Mouse (Mus musculus) heart, adult 9 months (tissue): Measurements from ENCODE around the gene Bbx.

Experiments
- DNase-seq, 2 experiments: peaks; one replicate each; pipeline ENCODE4 v3.0.0; 2022; ENCODE audit warnings: low spot score in 2 of 2

Gene Bbx

DNA sequence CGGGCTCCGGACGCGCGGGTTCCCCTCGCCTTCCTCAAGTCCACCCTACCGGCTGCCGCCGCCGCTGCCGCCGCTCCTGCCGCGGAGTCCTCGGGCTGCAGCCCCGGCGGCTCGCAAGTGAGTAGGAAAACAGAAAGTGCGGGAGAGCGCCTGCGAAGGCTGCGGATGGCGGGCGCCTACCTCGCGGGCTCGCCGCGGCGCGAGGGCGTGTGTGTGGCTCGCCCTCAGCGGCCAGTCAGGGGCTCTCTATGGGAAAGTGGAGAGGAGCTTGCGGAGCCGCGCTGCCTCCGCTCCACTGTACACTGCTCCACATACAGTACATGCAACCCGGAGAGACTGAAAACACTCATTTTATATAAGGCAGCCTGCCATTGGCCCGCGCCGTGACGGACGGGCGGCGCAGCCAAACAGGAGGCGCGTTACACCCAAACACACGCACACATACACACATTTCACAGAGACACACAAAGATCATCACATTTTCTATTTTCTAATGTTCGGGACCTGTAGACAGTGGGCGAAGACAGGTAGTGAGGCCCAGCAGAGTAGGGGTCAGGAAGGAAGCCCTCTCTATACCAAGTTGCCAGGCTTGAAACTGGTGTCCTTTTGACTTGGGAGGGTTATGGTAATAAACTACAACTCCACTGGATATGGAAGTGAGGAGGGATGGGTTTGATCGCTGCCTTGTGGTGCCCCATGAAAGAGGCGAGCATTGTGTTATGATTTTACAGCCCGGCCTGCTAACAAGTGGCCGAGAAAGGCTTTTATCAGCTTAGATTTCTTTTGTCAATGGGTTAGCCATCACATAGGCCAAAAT lies at the start of gene Bbx:
Gene Bbx (minus strand): TSS at position 329 of the 817 bp plus-strand sequence.
- peak; percentile 99 to 100 for DNase-seq

DNA sequence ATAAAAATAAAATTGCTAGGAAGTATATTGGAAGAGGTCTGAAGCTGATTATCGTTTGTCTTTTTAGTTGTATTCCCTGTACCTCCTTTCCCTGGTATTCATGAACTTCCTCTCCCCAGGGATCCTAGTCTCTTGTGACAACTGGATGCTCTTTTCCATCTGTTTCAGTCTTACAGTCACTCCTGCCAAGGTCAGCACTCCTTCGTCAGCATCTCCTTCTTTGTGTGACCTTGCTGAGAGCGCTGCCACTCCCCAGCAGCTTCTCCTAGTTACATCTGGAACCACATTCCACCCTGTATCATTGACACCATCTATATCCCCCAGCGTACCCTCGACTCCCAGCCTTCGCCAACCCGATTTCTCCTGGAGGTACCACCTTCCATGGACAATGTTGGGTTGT lies 49.7 kb upstream of the Bbx start:
- no peak for DNase-seq

DNA sequence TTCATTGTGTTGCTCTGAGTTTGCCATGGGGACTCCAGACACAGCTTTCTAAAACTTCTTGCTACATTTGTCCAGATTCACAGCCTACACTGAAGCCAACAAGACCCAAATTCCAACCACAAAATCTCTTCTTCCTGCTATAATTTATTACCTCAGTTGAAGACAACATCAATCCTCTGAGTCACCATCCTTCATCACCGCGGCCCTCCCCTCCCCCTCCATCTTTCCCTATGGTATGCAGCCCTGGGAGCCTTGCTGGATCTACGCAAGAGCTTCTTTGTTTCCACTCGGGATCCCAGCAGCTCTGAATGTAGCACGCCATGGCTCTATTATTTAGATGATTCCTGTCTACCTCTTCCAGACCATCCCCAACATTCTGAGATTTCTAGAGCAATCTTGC lies 49.2 kb upstream of the Bbx start:
- DNase-seq = no peak

DNA sequence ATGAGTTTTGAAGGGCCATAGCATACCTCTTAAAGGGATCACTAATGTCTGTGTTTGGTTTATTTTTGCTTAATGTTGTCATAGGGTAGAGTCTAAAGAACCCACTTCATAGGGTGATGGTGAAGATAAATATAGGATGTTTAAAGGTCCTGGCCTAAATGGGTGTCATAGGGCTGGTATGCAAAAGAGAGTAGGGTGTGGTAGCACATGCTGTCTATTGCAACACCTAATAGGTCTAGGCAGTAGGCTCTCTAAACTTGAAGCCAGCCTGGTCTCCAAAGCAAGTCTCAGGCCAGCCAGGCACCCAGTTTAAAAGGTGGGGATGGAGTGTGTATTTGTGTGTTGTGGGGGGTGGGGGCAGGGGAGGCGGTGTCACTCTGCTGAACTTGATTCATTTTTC lies 46.5 kb upstream of the Bbx start:
- DNase-seq = no peak

DNA sequence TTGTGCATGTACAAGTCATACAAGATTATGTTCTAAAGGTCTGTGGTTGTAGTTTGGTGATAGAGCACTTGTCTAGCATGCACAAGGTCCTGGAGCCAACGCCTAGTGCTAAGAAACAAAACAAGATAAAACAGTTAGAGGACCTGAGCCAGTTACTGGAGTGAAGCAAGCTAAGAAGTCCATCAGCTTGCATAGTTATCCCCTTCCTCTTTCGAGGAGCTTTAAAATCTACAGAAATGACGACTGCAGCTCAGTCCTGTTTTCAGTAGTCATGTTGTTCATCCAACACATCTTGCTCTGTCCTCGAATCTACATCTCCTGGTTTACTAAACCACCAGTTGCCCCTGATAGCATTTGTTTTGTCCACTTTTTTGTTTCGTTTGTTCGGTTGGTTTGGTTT lies 45.4 kb upstream of the Bbx start:
- no peak for DNase-seq

DNA sequence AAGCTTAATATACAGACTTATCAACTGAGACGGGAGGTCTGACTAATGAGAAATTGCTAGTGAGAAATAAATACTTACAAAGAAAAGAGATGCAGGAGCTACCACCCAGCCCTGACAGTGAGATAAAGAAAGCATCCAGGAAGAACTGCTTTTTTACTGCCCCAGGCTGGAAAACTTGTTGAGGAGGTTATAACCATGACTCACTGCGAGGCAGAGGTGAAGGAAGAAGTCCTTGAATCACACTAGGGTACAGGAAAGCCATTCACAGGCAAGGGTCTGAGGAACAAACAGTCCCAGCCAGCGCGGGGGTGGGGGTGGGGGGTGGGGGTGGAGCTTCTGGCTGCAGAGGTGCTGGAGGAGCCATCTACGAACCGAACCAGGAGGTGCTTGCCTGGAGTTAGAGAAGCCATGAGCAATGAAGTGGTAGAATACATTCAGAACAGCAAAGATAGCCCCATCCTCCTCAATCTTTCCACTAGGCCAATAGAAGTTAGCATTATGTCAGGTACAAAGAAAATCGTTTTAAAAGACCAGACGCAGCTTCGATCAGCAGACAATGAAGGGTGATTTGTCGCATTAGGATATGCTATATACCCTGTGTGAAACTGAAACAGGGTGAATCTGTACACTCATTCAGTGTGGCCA lies 30.2 kb upstream of the Bbx start:
- no peak for DNase-seq

DNA sequence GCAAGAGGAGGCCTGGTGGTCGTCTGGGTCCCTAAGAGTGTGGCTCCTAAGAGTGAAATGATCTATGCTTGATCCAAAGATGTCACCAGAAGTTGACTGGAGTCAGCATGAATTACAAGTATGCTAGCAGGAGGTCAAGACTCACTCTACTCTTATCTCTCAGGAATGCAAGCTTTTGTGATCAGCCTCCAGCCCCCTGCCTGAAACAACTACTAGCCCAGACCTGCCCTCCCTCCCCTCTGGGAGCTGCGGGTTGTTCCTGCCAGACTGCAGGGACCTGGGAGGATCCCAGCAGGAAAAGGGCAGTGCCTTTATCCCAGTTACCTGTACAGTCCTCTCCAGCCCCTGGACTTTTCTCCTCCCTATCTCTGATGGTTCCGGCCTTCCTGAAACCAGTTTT lies 27.0 kb upstream of the Bbx start:
- DNase-seq = no peak

DNA sequence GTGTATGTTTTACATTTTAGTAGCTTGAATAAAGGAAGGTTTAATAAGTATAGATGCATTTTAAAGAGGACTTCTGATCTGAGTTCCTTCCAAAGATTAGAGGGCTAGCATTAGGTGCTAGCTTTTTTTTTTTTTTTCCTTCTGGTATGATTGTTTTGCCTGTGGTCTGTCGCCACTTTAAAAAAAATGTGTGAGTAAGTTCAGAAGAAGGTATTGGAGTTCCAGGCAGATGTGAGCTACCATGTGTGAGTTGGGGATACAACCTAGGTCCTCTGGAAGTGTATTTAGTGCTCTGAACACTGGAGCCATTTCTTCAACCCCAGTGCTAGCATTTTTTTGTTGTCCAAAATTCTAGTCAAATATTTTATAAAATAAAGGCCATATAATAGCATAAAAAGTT lies 23.9 kb upstream of the Bbx start:
- no peak for DNase-seq

DNA sequence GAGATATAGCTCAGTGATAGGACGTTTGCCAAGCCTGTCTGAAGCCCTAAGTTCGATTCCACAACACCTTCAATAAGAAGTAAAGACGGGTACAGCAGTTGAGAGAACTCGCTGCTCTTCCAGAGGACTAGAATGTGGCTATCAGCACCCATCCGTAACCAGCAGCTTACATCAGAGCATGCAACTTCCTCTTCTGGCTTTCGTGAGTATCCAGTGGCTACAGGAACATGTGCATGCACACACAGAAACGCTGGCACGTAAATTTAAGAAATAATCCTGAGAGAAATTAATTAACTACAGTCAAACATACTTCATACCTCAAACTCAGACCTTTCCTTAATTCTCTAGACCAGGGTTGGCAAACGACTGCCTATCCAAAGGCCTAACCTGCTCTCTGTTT lies 16.9 kb upstream of the Bbx start:
- no peak for DNase-seq

DNA sequence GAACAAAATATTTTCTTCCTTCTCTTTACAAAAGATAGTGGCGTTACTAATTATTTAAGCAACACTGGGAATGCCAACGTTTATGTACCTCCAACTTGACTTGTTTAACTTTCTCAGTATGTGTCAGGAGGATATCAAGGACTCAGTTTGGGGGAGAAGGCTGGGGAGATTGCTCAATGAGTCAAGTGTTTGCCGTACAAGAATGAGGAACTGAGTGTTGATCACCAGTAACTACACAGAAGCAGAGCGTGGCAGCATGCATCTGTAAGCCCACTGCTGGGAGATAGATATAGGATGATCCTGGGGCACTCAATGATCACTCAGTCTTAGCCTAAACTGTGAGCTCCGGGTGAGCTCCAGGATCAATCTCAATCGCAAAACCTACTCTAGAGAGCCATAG lies 12.8 kb upstream of the Bbx start:
- no peak for DNase-seq

DNA sequence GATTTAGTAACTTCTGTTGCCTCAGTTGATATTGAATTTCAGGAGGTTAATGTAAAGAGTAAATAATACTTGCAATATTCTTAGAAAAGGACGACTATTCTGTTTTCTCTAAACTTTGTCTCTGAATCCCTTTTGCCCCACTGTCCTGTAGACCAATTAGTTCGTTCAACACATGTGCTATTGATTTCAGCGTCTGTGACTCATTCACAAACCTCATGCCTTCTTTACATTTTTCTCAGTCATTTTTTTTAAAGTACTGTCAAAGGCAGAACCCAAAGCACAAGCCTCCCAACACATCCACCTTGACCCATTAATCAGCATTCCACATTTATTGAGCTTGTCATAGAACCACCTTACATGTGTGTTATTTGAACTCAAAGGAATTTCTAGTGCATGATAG lies 6.6 kb upstream of the Bbx start:
- DNase-seq = no peak

DNA sequence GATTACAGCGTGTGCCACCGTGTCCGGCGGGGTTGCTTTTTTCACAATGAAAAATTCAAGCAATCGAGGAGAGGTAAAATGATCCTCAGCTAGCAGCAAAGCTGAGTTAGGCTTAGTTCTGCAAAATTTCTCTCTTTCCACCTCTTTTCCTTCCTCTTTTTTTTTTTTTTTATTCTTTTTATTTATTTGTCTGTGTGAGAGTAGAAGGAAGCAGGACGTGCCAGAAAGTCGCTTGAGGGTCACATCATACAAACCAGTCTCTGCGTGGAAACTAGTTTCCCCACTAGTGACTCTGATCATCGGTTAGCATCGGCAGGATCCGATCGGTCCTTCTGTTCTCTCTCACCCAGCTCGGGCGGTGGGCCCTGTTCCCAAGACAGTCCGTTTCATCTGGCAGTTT lies 5.6 kb upstream of the Bbx start:
- no peak for DNase-seq

DNA sequence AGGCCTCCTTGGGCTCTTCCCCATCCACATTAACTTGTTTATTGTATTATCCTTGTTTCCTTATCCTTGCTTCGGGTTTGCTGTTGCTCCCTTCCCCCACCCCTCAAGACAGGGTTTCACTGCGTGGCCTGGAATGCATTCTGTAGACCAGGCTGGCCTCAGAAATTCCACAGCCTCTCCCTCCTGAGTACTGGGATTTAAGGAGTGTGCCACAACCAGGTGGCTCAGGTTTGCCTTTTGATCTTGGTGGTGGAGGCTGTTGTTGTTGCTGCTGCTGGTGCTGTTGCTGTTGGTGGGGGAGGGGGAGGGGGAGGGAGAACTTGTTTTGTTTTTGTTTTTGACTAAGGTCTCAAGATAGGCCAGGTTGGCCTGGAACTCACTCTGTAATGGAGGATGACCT lies 5.1 kb upstream of the Bbx start:
- no peak for DNase-seq

DNA sequence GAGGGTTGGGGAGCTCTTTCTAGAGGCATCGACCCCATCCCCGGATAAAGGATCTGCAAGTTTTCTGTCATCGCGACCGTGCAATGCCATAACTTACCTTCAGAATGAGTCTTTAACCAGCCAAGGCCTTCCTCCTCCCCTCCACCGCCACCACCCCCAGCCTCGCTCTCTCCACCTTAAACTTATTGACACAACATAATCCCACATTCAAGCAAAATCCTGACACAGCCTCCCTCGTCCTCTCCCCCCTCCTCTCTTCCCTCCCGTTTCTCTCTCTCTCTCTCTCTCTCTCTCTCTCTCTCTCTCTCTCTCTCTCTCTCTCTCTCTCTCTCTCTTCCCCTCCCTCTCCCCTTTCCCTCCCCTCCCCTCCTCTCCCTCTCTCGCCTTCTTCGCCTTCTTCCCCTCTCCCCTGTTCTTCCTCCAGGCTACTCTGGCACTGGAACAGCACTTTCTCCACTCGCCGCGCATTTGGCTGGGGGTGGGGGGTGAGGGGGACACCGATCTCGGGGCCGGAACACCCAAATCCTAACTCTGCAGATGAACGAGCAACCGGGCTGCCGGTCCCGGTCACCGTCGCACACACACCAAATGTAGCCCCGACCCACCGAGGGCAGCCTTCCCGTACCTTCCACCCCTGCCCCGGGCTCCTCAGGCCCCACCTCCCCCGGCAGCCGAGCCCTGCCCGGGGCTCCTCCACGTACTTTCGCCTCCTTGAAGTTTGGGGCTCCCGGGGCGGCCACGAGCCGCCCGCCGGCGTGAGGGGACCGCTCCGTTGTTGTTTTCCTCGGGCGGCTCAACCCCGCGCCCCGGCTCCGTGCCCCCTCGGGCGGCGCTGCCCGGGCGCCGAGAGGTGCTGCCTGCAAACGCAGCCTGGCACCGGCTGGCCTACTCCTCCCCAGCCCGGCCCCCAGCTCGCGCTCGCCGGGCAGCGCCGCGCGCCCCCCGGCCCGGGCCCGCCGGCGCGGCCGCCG lies 894 bp downstream of the Bbx start:
- peak; percentile 49 to 55 for DNase-seq

DNA sequence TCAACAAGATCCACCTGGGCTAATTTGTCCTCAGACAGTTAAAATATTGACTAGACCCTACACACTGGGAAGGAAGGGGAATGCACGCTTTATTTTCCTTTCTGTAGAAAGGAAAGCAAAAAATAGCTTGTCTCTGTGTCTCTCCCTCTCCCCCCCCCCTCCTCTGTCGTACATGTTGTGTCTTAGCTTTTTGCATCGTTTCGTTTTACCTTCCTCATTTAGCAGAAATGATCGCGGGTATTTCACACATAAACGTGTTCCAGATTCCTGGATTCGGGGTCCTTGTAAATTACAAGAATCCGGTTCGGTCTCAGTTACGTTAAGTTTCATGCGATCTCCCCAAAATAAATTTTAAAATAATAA lies 1.7 kb downstream of the Bbx start:
- peak in 1 of 2 experiments; percentile 4 for DNase-seq

DNA sequence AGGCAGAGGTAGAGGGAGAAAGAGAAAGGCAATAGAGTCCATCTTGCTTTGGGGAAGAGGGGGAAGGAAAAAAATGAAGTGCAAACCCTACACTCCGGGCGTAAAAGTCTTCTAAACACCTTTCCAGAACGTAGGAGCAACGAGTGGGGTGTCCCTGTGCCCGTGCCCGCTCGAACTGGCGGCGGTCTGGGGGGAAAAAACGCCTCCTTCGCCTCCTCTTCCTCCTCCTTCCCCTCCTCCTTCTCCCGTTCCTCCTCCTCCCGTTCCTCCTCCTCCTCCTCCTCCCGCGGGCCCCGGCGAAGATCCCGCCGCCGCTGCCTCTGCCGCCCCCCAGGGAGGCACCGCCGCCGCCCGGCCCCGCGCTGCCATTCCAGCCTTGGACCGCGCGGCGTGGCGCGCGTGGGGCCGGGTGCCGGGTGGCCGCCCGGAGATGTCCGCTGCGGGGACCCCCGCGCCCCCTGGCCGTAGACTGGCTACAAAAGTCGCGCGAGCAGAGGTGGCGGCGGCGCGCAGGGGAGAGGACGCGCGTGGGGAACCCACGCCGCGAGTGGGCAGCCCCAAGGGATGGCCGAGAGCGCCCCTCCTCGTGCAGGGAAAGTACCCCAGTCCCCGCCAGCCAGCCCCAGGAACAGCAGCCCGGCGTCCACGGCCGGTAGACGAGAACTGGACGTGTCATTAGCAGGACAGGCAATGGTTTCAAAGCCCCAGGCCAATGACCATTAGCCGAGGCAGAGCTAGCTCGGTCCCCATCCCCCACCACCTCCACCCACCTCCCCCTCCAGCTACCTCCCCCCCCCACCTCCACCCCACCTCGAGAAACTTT lies 2.3 kb downstream of the Bbx start:
- peak; percentile 23 to 33 for DNase-seq

DNA sequence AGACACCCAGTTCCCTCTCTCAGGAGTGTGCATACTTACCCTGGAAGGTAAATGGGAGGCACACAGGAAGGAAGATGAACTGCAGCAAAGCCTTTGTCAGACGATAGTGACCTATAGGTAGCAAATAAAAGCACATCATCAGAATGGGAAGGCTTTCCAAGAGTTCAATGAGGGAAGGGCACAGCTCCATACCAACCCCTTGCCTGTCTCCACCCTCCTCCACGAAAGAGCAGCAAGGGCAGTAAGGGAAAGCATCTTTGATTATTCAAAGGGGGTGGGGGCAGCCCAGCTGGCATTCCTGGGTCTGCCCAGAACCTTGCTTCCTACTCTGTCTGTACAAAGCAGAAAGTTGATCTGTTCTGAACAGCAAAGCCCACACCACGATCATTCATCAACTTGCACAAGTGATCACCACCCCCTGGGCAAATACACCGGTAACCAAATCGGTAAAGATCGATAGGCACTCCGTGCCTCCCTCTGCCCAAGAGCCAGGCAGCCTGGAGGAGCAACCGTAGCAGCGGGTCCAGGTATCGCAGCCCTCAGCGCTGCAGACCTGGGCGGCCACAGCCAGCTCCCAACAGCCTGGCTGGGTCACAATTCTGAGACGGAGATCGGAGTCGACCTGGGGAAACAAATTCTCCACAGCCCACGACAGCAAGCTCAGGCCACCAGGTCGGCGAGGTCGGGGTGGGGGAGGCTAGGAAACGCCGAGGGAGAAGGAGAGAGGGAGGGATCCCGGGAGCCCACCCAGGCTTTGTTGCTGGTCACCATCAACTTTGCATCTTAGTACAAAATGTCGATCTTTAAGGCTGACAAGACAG lies 3.1 kb downstream of the Bbx start:
- peak; percentile 1 to 4 for DNase-seq

DNA sequence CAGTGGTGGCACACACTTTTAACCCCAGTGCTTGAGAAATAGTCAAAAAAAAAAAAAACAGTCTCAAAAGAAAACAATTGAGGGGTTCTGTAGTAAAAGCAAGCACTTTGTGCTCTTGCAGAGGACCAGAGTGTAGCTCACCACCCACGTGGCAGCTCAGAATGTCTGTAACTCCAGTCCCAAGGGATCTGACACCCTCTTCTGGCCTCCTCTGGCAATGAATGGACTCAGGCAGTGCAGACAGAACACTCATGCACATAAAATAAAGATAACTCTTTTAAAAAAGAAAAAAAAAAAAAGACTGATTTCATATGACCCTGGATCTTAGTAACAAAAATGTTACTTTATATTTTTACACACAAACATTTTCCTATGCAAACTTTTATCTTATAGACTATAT lies 12.1 kb downstream of the Bbx start:
- DNase-seq = no peak

DNA sequence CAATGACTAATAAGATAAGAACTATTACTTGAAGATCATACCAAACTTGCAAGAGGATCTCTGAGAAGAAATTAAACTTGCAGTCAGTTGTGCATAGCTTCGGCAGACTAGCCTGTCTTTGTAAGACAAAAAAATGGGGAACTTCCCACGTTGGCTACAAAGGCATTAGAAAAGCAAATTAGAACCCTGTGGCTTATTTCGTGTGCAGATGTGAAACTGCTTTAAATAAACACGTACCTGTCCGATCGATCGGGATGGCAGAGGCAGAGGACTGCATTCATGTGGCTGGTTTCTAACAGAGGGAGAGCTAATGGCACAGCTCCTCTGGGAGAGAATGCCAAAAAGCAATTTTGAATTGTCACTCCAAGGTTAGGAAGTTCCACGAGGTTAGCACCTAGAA lies 16.8 kb downstream of the Bbx start:
- DNase-seq = no peak

DNA sequence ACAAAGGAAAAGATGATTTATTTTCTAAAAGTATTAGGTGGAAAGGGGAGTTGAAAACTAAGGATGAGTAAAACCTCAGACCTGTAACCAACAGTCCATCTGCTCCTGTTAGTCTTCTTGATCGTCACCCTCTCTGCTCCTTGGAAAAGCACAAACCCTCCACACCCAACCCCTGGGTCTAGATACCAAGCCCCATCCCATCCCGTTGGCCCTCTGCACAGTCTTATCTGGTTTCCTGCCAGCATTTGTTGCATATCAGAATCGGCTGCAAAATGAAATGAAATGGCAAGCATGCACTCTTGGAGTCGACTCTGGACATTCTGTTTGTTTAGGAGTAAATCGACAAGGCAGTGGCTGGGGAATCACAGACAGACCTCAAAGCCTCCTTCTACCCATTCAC lies 29.3 kb downstream of the Bbx start:
- DNase-seq = no peak

DNA sequence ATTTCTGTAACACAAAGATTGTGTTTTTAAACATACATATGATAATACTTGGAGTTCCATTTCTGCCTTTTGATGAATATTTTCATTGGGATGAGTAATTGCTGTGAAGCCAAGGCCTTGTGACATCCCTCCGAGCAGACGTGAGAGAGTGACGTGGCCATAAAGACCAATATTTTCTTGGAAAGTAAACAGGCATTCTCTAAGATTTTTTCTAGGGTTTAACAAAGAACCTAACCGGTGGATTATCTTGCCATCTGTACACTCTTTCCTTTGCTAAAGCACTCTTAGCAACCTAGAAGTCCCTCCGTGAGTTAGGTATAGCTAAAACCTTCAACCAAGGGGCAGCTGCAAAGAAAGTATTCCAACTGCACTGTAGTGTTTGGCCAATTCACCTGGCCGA lies 32.4 kb downstream of the Bbx start:
- no peak for DNase-seq
